29 mouse cellular contexts compared by ENCODE assay signal in genomic region chr3:55527566-55527965, GRCm38 (mm10). TPM values are rescaled to one million over a fixed set of nuclear protein-coding genes. Genes with fewer than 3 reads are reported as not detected.
A peak's percentile ranks its signal among the peaks of the same experiment; 100 is the strongest.
DNase-seq lines count a peak whose midpoint lies in the region; ATAC-seq and TF ChIP-seq lines count a peak whose summit lies in the region.
"Had no signal": no experiment of that assay in that cellular context is flagged by ENCODE, and none has a peak within 500 bp of the region (broad histone marks: within the 10 kb centered on the region; RNA-seq: fewer than 3 reads in every experiment).

No protein-coding gene starts in this region.

- DNase-seq in left cerebral cortex, adult 2 months (ENCODE audit: extremely low spot score in 1 of 2, low spot score in 2 of 2): no peak
- no peak for DNase-seq in left cerebral cortex, adult 8-10 months (ENCODE audit: low spot score in 2 of 2)
- no peak for DNase-seq in kidney, adult 18-20 months
- no peak for DNase-seq in gastrocnemius, postnatal 4 days (ENCODE audit: low spot score in 2 of 2)
- DNase-seq in heart, postnatal 36 days: no peak
- DNase-seq: adrenal gland, postnatal 25 days; cerebellum, adult 11-12 months; gastrocnemius, postnatal 10 days; kidney, adult 2 months; kidney, postnatal 25 days; layer of hippocampus, adult 9-11 months; lung, adult 2 months; lung, postnatal 36 days; right cerebral cortex, postnatal 4 days; thymus, adult 2 months had no signal

- TF ChIP-seq CTCF in left cerebral cortex, adult 2 months (IDR thresholded peaks at IDR 0.05): no peak

- no peak for ATAC-seq in hindbrain, embryonic 13.5 days (ENCODE audit: low FRiP score)
- ATAC-seq in midbrain, embryonic 13.5 days: no peak
- no peak for ATAC-seq in neural tube, embryonic 14.5 days (ENCODE audit: low read depth)
- ATAC-seq: liver, embryonic 12.5 days had no signal

- H3K9me3 ChIP-seq in hindbrain, embryonic 13.5 days: no peaks in the 10 kb centered on the region
- H3K9me3 ChIP-seq in midbrain, embryonic 13.5 days: no peaks in the 10 kb centered on the region
- no peaks in the 10 kb centered on the region for H3K9me3 ChIP-seq in neural tube, embryonic 14.5 days (ENCODE audit: control insufficient read depth, low read length)
- H3K9me3 ChIP-seq: embryonic facial prominence, embryonic 15.5 days; forebrain, embryonic 10.5 days; heart, embryonic 15.5 days; limb, embryonic 12.5 days; liver, embryonic 12.5 days had no signal

- H3K27ac ChIP-seq in left cerebral cortex, adult 2 months: peak overlapping the region; percentile 50
- H3K27ac ChIP-seq in hindbrain, embryonic 13.5 days: peak overlapping the region; percentile 84
- peak overlapping the region; percentile 61 for H3K27ac ChIP-seq in midbrain, embryonic 13.5 days
- peak overlapping the region; percentile 6; the same call in 1 of the 2 replicates for H3K27ac ChIP-seq in neural tube, embryonic 14.5 days (ENCODE audit: low read depth, low read length)
- H3K27ac ChIP-seq: embryonic facial prominence, embryonic 15.5 days; forebrain, embryonic 10.5 days; heart, embryonic 15.5 days; liver, embryonic 12.5 days had no signal

- no peak overlapping the region; the same call in 1 of the 2 replicates for H3K9ac ChIP-seq in hindbrain, embryonic 13.5 days
- H3K9ac ChIP-seq in midbrain, embryonic 13.5 days (replicated peaks): no peak overlapping the region
- no peak overlapping the region for H3K9ac ChIP-seq in neural tube, embryonic 14.5 days (replicated peaks; ENCODE audit: low read depth, low read length)
- H3K9ac ChIP-seq: embryonic facial prominence, embryonic 15.5 days; heart, embryonic 15.5 days; limb, embryonic 12.5 days; liver, embryonic 12.5 days had no signal

- H3K4me1 ChIP-seq in hindbrain, embryonic 13.5 days (replicated peaks): peaks cover 66% of the 10 kb centered on the region
- peaks cover 78% of the 10 kb centered on the region for H3K4me1 ChIP-seq in midbrain, embryonic 13.5 days (replicated peaks)
- peaks cover 68% of the 10 kb centered on the region for H3K4me1 ChIP-seq in neural tube, embryonic 14.5 days (ENCODE audit: control insufficient read depth, insufficient read depth, low read length)

- H3K4me3 ChIP-seq in left cerebral cortex, adult 2 months: no peak overlapping the region
- no peak overlapping the region for H3K4me3 ChIP-seq in hindbrain, embryonic 13.5 days
- H3K4me3 ChIP-seq in midbrain, embryonic 13.5 days (replicated peaks): no peak overlapping the region
- H3K4me3 ChIP-seq in neural tube, embryonic 14.5 days (ENCODE audit: low read depth, low read length): no peak overlapping the region
- H3K4me3 ChIP-seq: embryonic facial prominence, embryonic 15.5 days; forebrain, embryonic 10.5 days; heart, embryonic 15.5 days; limb, embryonic 12.5 days; liver, embryonic 12.5 days had no signal

- no peaks in the 10 kb centered on the region for H3K27me3 ChIP-seq in hindbrain, embryonic 13.5 days
- H3K27me3 ChIP-seq in midbrain, embryonic 13.5 days: no peaks in the 10 kb centered on the region
- no peaks in the 10 kb centered on the region for H3K27me3 ChIP-seq in neural tube, embryonic 14.5 days (ENCODE audit: control insufficient read depth, insufficient read depth, low read length)
- H3K27me3 ChIP-seq: CH12.LX; embryonic facial prominence, embryonic 15.5 days; heart, embryonic 15.5 days; limb, embryonic 12.5 days; liver, embryonic 12.5 days had no signal

- WGBS in hindbrain, embryonic 13.5 days: 39% methylated on average over 1 of the region's 1 CpGs
- WGBS in midbrain, embryonic 13.5 days: 5% methylated on average over 1 of the region's 1 CpGs
- WGBS in neural tube, embryonic 14.5 days: 49% methylated on average over 1 of the region's 1 CpGs

- H3K4me2 ChIP-seq in hindbrain, embryonic 13.5 days: no peak overlapping the region
- no peak overlapping the region for H3K4me2 ChIP-seq in midbrain, embryonic 13.5 days (replicated peaks)
- no peak overlapping the region for H3K4me2 ChIP-seq in neural tube, embryonic 14.5 days (ENCODE audit: low read depth, low read length)
- H3K4me2 ChIP-seq: embryonic facial prominence, embryonic 15.5 days; heart, embryonic 15.5 days; limb, embryonic 12.5 days; liver, embryonic 12.5 days had no signal

- H3K36me3 ChIP-seq in hindbrain, embryonic 13.5 days: no peaks in the 10 kb centered on the region
- no peaks in the 10 kb centered on the region for H3K36me3 ChIP-seq in midbrain, embryonic 13.5 days
- H3K36me3 ChIP-seq in neural tube, embryonic 14.5 days (ENCODE audit: control insufficient read depth, insufficient read depth, low read length): no peaks in the 10 kb centered on the region
- H3K36me3 ChIP-seq: embryonic facial prominence, embryonic 15.5 days; forebrain, embryonic 10.5 days; heart, embryonic 15.5 days; limb, embryonic 12.5 days; liver, embryonic 12.5 days had no signal

- intact Hi-C loops in left cerebral cortex, adult 2 months (cut with DNase I): no loop called here
- intact Hi-C loops in heart, postnatal 36 days (cut with DNase I): no loop called here

RNA-seq across cellular contexts. Expression of gene Gm21954, which starts 55.6 kb away (rescaled TPM):
- total RNA-seq in left cerebral cortex, adult 2 months (2021): not detected
- not detected for total RNA-seq in left cerebral cortex, adult 8-10 months (2022)
- not detected in 2 replicates for polyA plus RNA-seq in hindbrain, embryonic 13.5 days (2015; fragmentation: Nextera tagmentation; extraction: Ambion mirVana)
- polyA plus RNA-seq in midbrain, embryonic 13.5 days (2015; fragmentation: Nextera tagmentation; extraction: Ambion mirVana): not detected in 2 replicates
- not detected in 2 replicates for polyA plus RNA-seq in neural tube, embryonic 14.5 days (2014; fragmentation: Nextera tagmentation; extraction: Ambion mirVana)
- total RNA-seq in gastrocnemius, postnatal 4 days (2021): not detected
- total RNA-seq in heart, postnatal 36 days (2021): not detected
- total RNA-seq: adrenal gland, postnatal 25 days; CH12.LX; gastrocnemius, postnatal 10 days; heart, adult 8-10 months; megakaryocyte-erythroid progenitor cell, adult 5-6 weeks; MEL had no signal
- polyA plus RNA-seq: embryonic facial prominence, embryonic 15.5 days; forebrain, embryonic 10.5 days; heart, embryonic 15.5 days; kidney, adult 2 months; limb, embryonic 12.5 days; liver, embryonic 12.5 days; lung, adult 2 months; stomach, embryonic 16.5 days; thymus, adult 2 months; urinary bladder, adult 2 months had no signal

Comparison
In these comparisons a context has a peak if more than half of its experiments do, and no peak if none do; other contexts are left out.
1. H3K27ac ChIP-seq: peak in every context shown above with its lines; median percentile 84 in hindbrain, embryonic 13.5 days; 61 in midbrain, embryonic 13.5 days; 50 in left cerebral cortex, adult 2 months; 6 in neural tube, embryonic 14.5 days.